Mouse (Mus musculus): ENCODE measurements around the gene Erv3. TPM values are rescaled to one million over a fixed set of nuclear protein-coding genes. Genes with fewer than 3 reads are reported as not detected.

Gene Erv3
- polyA plus RNA-seq, 1 experiment from 2014 or later: not detected

- no peak overlapping the region for H3K4me3 ChIP-seq
- H3K9me3 ChIP-seq (replicated peaks): no peaks in the 10 kb centered on the region
- peak overlapping the region; percentile 77 for H3K27ac ChIP-seq
- ATAC-seq: peak; percentile 88
- no peak overlapping the region for H3K9ac ChIP-seq
- no peaks in the 10 kb centered on the region for H3K27me3 ChIP-seq
- no peaks in the 10 kb centered on the region for H3K36me3 ChIP-seq (ENCODE audit: poor library complexity, severe bottlenecking)
- peaks cover 9% of the 10 kb centered on the region; the same call in 1 of the 2 replicates for H3K4me1 ChIP-seq
- WGBS: 30% methylated on average over 3 of the region's 3 CpGs
- no peak overlapping the region for H3K4me2 ChIP-seq
These were observed 3.2 kb upstream of the Erv3 start for GRCm38 (mm10) chr2:131862617-131863275.

- Histone ChIP-seq H3K4me2 (no peak overlapping the region), H3K9ac (no peak overlapping the region)
- no peak for ATAC-seq
These were observed 1.7 kb downstream of the Erv3 start for GRCm38 (mm10) chr2:131857838-131858237.

GRCm38 (mm10) chr2:131853719-131854118 lies 5.8 kb downstream of the Erv3 start:
- WGBS: 73% methylated on average over 4 of the region's 4 CpGs
- H3K4me1 ChIP-seq: no peaks in the 10 kb centered on the region
- no peaks in the 10 kb centered on the region for H3K36me3 ChIP-seq (ENCODE audit: poor library complexity, severe bottlenecking)
- H3K9ac ChIP-seq: no peak overlapping the region
- H3K27ac ChIP-seq: no peak overlapping the region
- no peak for ATAC-seq
- no peaks in the 10 kb centered on the region for H3K27me3 ChIP-seq
- no peak overlapping the region for H3K4me2 ChIP-seq
- H3K4me3 ChIP-seq: no peak overlapping the region
- H3K9me3 ChIP-seq (replicated peaks): no peaks in the 10 kb centered on the region

More at GRCm38 (mm10) chr2:131857838-131858237, 1.7 kb downstream of the Erv3 start:
- H3K9me3 ChIP-seq (replicated peaks): no peaks in the 10 kb centered on the region
- no peaks in the 10 kb centered on the region for H3K36me3 ChIP-seq (ENCODE audit: poor library complexity, severe bottlenecking)
- no peaks in the 10 kb centered on the region; the same call in 1 of the 2 replicates for H3K4me1 ChIP-seq
- H3K4me3 ChIP-seq: no peak overlapping the region
- no peaks in the 10 kb centered on the region for H3K27me3 ChIP-seq
- no peak overlapping the region for H3K27ac ChIP-seq

- no peaks in the 10 kb centered on the region for H3K27me3 ChIP-seq
- H3K27ac ChIP-seq: no peak overlapping the region
- H3K4me1 ChIP-seq: peaks cover 18% of the 10 kb centered on the region
- no peak overlapping the region for H3K4me2 ChIP-seq
- H3K36me3 ChIP-seq (ENCODE audit: poor library complexity, severe bottlenecking): no peaks in the 10 kb centered on the region
- H3K9ac ChIP-seq: no peak overlapping the region
- no peak for ATAC-seq
- WGBS: 90% methylated on average over 12 of the region's 12 CpGs
- H3K9me3 ChIP-seq (replicated peaks): no peaks in the 10 kb centered on the region
- H3K4me3 ChIP-seq: no peak overlapping the region
These were observed 8.0 kb downstream of the Erv3 start for GRCm38 (mm10) chr2:131851333-131852092.

- ATAC-seq: no peak
- H3K9ac ChIP-seq: no peak overlapping the region
- H3K27ac ChIP-seq: no peak overlapping the region
- H3K27me3 ChIP-seq: no peaks in the 10 kb centered on the region
- no peaks in the 10 kb centered on the region for H3K9me3 ChIP-seq (replicated peaks)
- no peaks in the 10 kb centered on the region for H3K36me3 ChIP-seq (ENCODE audit: poor library complexity, severe bottlenecking)
- no peak overlapping the region for H3K4me3 ChIP-seq
- no peak overlapping the region for H3K4me2 ChIP-seq
- WGBS: 97% methylated on average over 4 of the region's 4 CpGs
- peaks cover 31% of the 10 kb centered on the region for H3K4me1 ChIP-seq
These were observed 9.5 kb downstream of the Erv3 start for GRCm38 (mm10) chr2:131850047-131850446.

- Histone ChIP-seq H3K4me1 (peaks cover 31% of the 10 kb centered on the region), H3K9ac (no peak overlapping the region), H3K27me3 (no peaks in the 10 kb centered on the region), H3K9me3 (replicated peaks) (no peaks in the 10 kb centered on the region), H3K4me2 (peak overlapping the region; percentile 49), H3K36me3 (ENCODE audit: poor library complexity, severe bottlenecking) (no peaks in the 10 kb centered on the region), H3K27ac (peak overlapping the region; percentile 94), H3K4me3 (no peak overlapping the region)
- 1% methylated on average over 10 of the region's 10 CpGs for WGBS
- ATAC-seq: peak; percentile 98
These were observed 11.8 kb downstream of the Erv3 start for GRCm38 (mm10) chr2:131847501-131848359.

GRCm38 (mm10) chr2:131846811-131847210 lies 12.7 kb downstream of the Erv3 start:
- no peaks in the 10 kb centered on the region for H3K36me3 ChIP-seq (ENCODE audit: poor library complexity, severe bottlenecking)
- H3K9ac ChIP-seq: no peak overlapping the region
- peaks cover 31% of the 10 kb centered on the region for H3K4me1 ChIP-seq
- no peak overlapping the region for H3K4me3 ChIP-seq
- ATAC-seq: no peak
- peak overlapping the region; percentile 94 for H3K27ac ChIP-seq
- 25% methylated on average over 2 of the region's 2 CpGs for WGBS
- peak overlapping the region; percentile 49; the same call in 1 of the 2 replicates for H3K4me2 ChIP-seq
- no peaks in the 10 kb centered on the region for H3K9me3 ChIP-seq (replicated peaks)
- no peaks in the 10 kb centered on the region for H3K27me3 ChIP-seq

GRCm38 (mm10) chr2:131846132-131846710 lies 13.3 kb downstream of the Erv3 start:
- Histone ChIP-seq H3K9me3 (replicated peaks) (no peaks in the 10 kb centered on the region), H3K4me2 (no peak overlapping the region), H3K27me3 (no peaks in the 10 kb centered on the region), H3K9ac (no peak overlapping the region), H3K27ac (peak overlapping the region; percentile 35; the same call in 1 of the 2 replicates), H3K4me1 (peaks cover 34% of the 10 kb centered on the region), H3K36me3 (ENCODE audit: poor library complexity, severe bottlenecking) (no peaks in the 10 kb centered on the region), H3K4me3 (no peak overlapping the region)
- WGBS: 73% methylated on average over 11 of the region's 11 CpGs
- ATAC-seq: no peak

GRCm38 (mm10) chr2:131845671-131846070 lies 13.9 kb downstream of the Erv3 start:
- H3K9ac ChIP-seq: no peak overlapping the region
- peaks cover 39% of the 10 kb centered on the region for H3K4me1 ChIP-seq
- H3K27me3 ChIP-seq: no peaks in the 10 kb centered on the region
- H3K9me3 ChIP-seq (replicated peaks): no peaks in the 10 kb centered on the region
- no peaks in the 10 kb centered on the region for H3K36me3 ChIP-seq (ENCODE audit: poor library complexity, severe bottlenecking)
- WGBS: 74% methylated on average over 8 of the region's 8 CpGs
- H3K27ac ChIP-seq: 0 out of 2 replicates have a peak overlapping the region, but pooled peaks have one; percentile 35
- no peak overlapping the region for H3K4me2 ChIP-seq
- no peak overlapping the region for H3K4me3 ChIP-seq
- ATAC-seq: no peak

- Histone ChIP-seq H3K4me1 (peaks cover 40% of the 10 kb centered on the region), H3K4me3 (no peak overlapping the region), H3K27ac (no peak overlapping the region), H3K27me3 (no peaks in the 10 kb centered on the region), H3K4me2 (no peak overlapping the region), H3K36me3 (ENCODE audit: poor library complexity, severe bottlenecking) (no peaks in the 10 kb centered on the region), H3K9ac (no peak overlapping the region), H3K9me3 (replicated peaks) (no peaks in the 10 kb centered on the region)
- 85% methylated on average over 5 of the region's 5 CpGs for WGBS
- no peak for ATAC-seq
These were observed 17.0 kb downstream of the Erv3 start for GRCm38 (mm10) chr2:131842568-131842967.

- Histone ChIP-seq H3K4me1 (peaks cover 27% of the 10 kb centered on the region), H3K4me3 (no peak overlapping the region), H3K9ac (no peak overlapping the region), H3K9me3 (replicated peaks) (no peaks in the 10 kb centered on the region), H3K27me3 (no peaks in the 10 kb centered on the region), H3K27ac (no peak overlapping the region), H3K4me2 (no peak overlapping the region), H3K36me3 (ENCODE audit: poor library complexity, severe bottlenecking) (no peaks in the 10 kb centered on the region)
- no peak for ATAC-seq
- WGBS: 51% methylated on average over 2 of the region's 2 CpGs
These were observed 18.2 kb downstream of the Erv3 start for GRCm38 (mm10) chr2:131841321-131841693.
